Mouse (Mus musculus): ENCODE measurements around the gene Psma7.

Psma7 gene

GRCm38 (mm10) chr2:180001635-180002034, 40.6 kb downstream of the Psma7 start:
- no peak for DNase-seq (ENCODE audit: low spot score)

- no peak for DNase-seq (ENCODE audit: low spot score)
Observed at GRCm38 (mm10) chr2:179998431-179998830, 43.8 kb downstream of the Psma7 start.

GRCm38 (mm10) chr2:179993071-179993470, 49.2 kb downstream of the Psma7 start:
- no peak for DNase-seq (ENCODE audit: low spot score)

GRCm38 (mm10) chr2:179989098-179989497, 53.1 kb downstream of the Psma7 start:
- no peak for DNase-seq (ENCODE audit: low spot score)

GRCm38 (mm10) chr2:179986437-179987022, 55.7 kb downstream of the Psma7 start:
- DNase-seq (ENCODE audit: low spot score): no peak
